Mouse (Mus musculus): ENCODE results near the gene Gast. TPM values are rescaled to one million over a fixed set of nuclear protein-coding genes. Genes with fewer than 3 reads are reported as not detected.
A peak's percentile ranks its signal among the peaks of the same experiment; 100 is the strongest.
"Not testable (repeated sequence)": the region's sequence is repeated elsewhere in the genome, so short reads cannot be mapped to it uniquely, and the experiment has no call there.

The Gast gene
- polyA plus RNA-seq, 1 experiment from 2014 or later: not detected

DNA sequence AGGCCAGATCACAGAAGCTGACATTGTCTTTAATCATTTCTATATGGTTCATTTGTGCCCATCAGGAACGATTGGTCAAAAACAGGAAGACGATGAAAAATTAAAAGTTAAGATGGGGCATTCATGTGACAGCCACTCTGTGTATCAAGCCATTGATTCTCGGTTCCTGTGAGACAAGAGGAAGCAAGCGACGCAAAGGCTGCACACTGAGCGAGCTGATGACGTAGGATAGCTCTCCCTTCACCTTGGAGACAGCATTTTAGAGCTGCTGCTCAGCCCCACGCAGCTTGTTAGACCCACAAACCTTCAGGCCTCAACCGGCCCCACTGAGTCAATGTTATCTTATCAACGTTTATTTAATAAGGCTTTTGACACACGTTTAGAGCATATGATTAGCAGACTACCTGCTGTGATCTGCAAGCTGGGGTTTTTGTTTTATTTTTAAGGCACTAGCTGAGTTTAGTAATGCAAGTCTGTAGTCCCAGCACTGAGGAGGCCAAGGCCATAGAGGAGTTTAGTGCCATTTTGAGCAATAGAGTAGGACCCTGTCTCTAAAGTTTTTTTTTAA lies 9.1 kb upstream of the Gast start:
- Histone ChIP-seq H3K4me1 (ENCODE audit: control insufficient read depth, insufficient read depth, low read length) (no peaks in the 10 kb centered on the region; the same call in 1 of the 2 replicates), H3K36me3 (ENCODE audit: control insufficient read depth, insufficient read depth, low read length) (peaks cover 18% of the 10 kb centered on the region), H3K9me3 (ENCODE audit: control insufficient read depth, low read length) (no peaks in the 10 kb centered on the region), H3K4me2 (replicated peaks; ENCODE audit: low read depth, low read length) (no peak overlapping the region), H3K27me3 (ENCODE audit: control insufficient read depth, insufficient read depth, low read length) (no peaks in the 10 kb centered on the region), H3K27ac (ENCODE audit: low read depth, low read length) (no peak overlapping the region), H3K9ac (ENCODE audit: low read depth, low read length) (no peak overlapping the region), H3K4me3 (ENCODE audit: low read length) (no peak overlapping the region)
- 86% methylated on average over 11 of the region's 11 CpGs for WGBS
- no peak for ATAC-seq (ENCODE audit: low FRiP score, low TSS enrichment)

DNA sequence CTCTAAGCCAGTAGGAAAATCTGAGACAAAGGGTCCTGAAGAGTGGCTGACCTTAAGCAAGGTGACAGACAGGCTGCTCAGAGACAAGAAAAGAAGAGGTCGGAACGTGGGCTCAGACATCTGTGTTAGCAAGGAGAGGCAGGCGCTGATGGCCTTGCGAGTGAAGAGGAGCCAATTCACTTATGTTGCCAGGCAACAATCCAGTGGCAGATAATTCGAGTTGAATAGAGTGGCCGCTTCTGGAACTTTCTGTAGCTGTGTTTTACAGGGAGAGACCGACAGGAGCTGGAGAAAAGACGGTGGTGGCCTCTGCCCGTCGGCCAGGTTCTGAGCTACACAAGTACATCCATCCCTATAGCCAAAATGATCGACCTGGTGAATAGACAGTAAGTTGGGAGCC lies 6.9 kb upstream of the Gast start:
- WGBS: 83% methylated on average over 11 of the region's 11 CpGs
- ATAC-seq (ENCODE audit: low FRiP score, low TSS enrichment): no peak
- H3K27ac ChIP-seq (ENCODE audit: low read depth, low read length): no peak overlapping the region
- H3K9ac ChIP-seq (ENCODE audit: low read depth, low read length): no peak overlapping the region
- H3K36me3 ChIP-seq (ENCODE audit: control insufficient read depth, insufficient read depth, low read length): peaks cover 4% of the 10 kb centered on the region
- no peaks in the 10 kb centered on the region for H3K9me3 ChIP-seq (ENCODE audit: control insufficient read depth, low read length)
- no peaks in the 10 kb centered on the region for H3K4me1 ChIP-seq (ENCODE audit: control insufficient read depth, insufficient read depth, low read length)
- H3K4me3 ChIP-seq (ENCODE audit: low read length): no peak overlapping the region
- no peak overlapping the region for H3K4me2 ChIP-seq (replicated peaks; ENCODE audit: low read depth, low read length)
- no peaks in the 10 kb centered on the region for H3K27me3 ChIP-seq (ENCODE audit: control insufficient read depth, insufficient read depth, low read length)

GRCm38 (mm10) chr11:100327761-100328160 lies 6.4 kb upstream of the Gast start:
- no peak for ATAC-seq (ENCODE audit: low FRiP score, low TSS enrichment)
- no peaks in the 10 kb centered on the region for H3K4me1 ChIP-seq (ENCODE audit: control insufficient read depth, insufficient read depth, low read length)
- no peaks in the 10 kb centered on the region for H3K36me3 ChIP-seq (ENCODE audit: control insufficient read depth, insufficient read depth, low read length)
- H3K4me3 ChIP-seq (ENCODE audit: low read length): no peak overlapping the region
- H3K27ac ChIP-seq (ENCODE audit: low read depth, low read length): no peak overlapping the region
- H3K9ac ChIP-seq (ENCODE audit: low read depth, low read length): no peak overlapping the region
- WGBS: 86% methylated on average over 6 of the region's 6 CpGs
- H3K27me3 ChIP-seq (ENCODE audit: control insufficient read depth, insufficient read depth, low read length): no peaks in the 10 kb centered on the region
- no peak overlapping the region for H3K4me2 ChIP-seq (replicated peaks; ENCODE audit: low read depth, low read length)
- H3K9me3 ChIP-seq (ENCODE audit: control insufficient read depth, low read length): no peaks in the 10 kb centered on the region

- H3K27me3 ChIP-seq (ENCODE audit: control insufficient read depth, insufficient read depth, low read length): no peaks in the 10 kb centered on the region
- H3K4me1 ChIP-seq (ENCODE audit: control insufficient read depth, insufficient read depth, low read length): no peaks in the 10 kb centered on the region
- H3K36me3 ChIP-seq (ENCODE audit: control insufficient read depth, insufficient read depth, low read length): no peaks in the 10 kb centered on the region
- H3K4me2 ChIP-seq (replicated peaks; ENCODE audit: low read depth, low read length): no peak overlapping the region; the same call in 1 of the 2 replicates
- ATAC-seq (ENCODE audit: low FRiP score, low TSS enrichment): no peak
- no peak overlapping the region for H3K9ac ChIP-seq (ENCODE audit: low read depth, low read length)
- 41% methylated on average over 16 of the region's 16 CpGs for WGBS
- H3K4me3 ChIP-seq (ENCODE audit: low read length): no peak overlapping the region
- no peaks in the 10 kb centered on the region for H3K9me3 ChIP-seq (ENCODE audit: control insufficient read depth, low read length)
- no peak overlapping the region for H3K27ac ChIP-seq (ENCODE audit: low read depth, low read length)
Measured at GRCm38 (mm10) chr11:100330235-100330634, 4.0 kb upstream of the Gast start.

DNA sequence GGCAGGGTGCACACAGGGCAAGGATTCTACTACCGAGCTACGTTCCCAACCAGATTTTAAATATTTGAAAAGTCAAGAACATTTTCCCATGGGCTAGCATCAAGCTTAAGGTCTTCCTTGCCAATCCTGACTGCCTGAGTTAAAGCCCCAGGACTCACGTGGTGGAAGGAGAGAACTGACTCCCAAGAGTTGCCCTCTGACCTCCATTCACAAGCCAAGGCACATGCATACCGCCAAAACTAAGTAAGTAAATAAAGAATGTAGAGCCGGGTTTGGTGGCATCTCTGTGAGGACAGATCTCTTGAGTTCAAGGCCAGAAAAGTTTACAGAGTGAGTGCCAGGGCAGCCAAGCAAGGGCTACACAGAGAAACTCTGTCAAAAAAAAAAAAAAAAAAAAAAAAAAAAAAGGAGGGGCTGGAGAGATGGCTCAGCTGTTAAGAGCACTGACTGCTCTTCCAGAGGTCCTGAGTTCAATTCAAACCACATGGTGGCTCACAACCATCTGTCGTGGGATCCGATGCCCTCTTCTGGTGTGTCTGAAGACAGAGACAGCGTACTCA lies 3.3 kb upstream of the Gast start:
- H3K4me1 ChIP-seq (ENCODE audit: control insufficient read depth, insufficient read depth, low read length); ATAC-seq (ENCODE audit: low FRiP score, low TSS enrichment); H3K4me2 ChIP-seq (replicated peaks; ENCODE audit: low read depth, low read length); H3K27ac ChIP-seq (ENCODE audit: low read depth, low read length); H3K4me3 ChIP-seq (ENCODE audit: low read length); H3K9me3 ChIP-seq (ENCODE audit: control insufficient read depth, low read length); H3K27me3 ChIP-seq (ENCODE audit: control insufficient read depth, insufficient read depth, low read length); H3K36me3 ChIP-seq (ENCODE audit: control insufficient read depth, insufficient read depth, low read length); H3K9ac ChIP-seq (ENCODE audit: low read depth, low read length): not testable (repeated sequence)
- 54% methylated on average over 8 of the region's 8 CpGs for WGBS

DNA sequence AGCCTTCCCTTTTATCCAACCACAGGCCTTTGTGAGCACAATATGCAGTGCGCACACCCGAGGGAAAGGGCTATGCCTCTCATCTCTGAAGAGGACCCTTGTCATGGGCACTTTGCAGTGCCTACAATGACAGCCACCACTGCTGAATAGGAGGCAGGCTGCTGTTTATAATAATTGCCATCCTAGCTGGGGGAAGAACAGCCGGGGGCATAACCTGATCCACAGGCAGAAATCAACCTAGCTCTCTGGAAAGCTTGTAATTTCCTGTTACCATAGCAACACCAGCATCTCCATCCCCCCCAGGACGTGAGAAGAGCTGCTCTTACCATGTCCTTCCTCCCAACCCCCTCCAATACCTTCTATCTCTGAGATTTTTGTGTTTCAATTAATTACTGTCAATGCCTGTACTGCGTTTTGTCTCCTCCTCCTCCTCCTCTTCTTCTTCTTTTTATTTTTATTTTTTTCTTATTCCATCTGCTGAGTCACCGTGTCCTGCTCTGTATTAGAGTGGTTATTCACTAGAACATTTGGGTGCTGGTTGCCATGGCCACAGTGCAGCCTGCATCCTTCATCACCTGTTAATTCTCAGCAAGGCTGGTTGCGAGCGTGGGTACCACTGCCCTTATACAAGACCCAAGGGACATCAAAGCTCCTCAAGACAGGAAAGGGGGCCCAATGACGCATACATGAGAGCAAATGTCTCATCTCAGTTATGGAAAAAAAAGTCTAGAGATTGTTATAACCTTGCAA lies 1.3 kb upstream of the Gast start:
- Histone ChIP-seq H3K27me3 (ENCODE audit: control insufficient read depth, insufficient read depth, low read length) (no peaks in the 10 kb centered on the region), H3K9me3 (ENCODE audit: control insufficient read depth, low read length) (no peaks in the 10 kb centered on the region), H3K4me2 (replicated peaks; ENCODE audit: low read depth, low read length) (no peak overlapping the region), H3K27ac (ENCODE audit: low read depth, low read length) (no peak overlapping the region), H3K36me3 (ENCODE audit: control insufficient read depth, insufficient read depth, low read length) (no peaks in the 10 kb centered on the region), H3K4me3 (ENCODE audit: low read length) (no peak overlapping the region), H3K4me1 (ENCODE audit: control insufficient read depth, insufficient read depth, low read length) (no peaks in the 10 kb centered on the region), H3K9ac (ENCODE audit: low read depth, low read length) (no peak overlapping the region)
- WGBS: 72% methylated on average over 9 of the region's 9 CpGs
- 0 out of 2 replicates have a peak, but pooled peaks have one; percentile 37 for ATAC-seq (ENCODE audit: low FRiP score, low TSS enrichment)

- no peaks in the 10 kb centered on the region for H3K36me3 ChIP-seq (ENCODE audit: control insufficient read depth, insufficient read depth, low read length)
- H3K27me3 ChIP-seq (ENCODE audit: control insufficient read depth, insufficient read depth, low read length): no peaks in the 10 kb centered on the region
- no peak overlapping the region for H3K9ac ChIP-seq (ENCODE audit: low read depth, low read length)
- H3K4me2 ChIP-seq (replicated peaks; ENCODE audit: low read depth, low read length): no peak overlapping the region
- no peaks in the 10 kb centered on the region for H3K9me3 ChIP-seq (ENCODE audit: control insufficient read depth, low read length)
- peak; percentile 52; the same call in 1 of the 2 replicates for ATAC-seq (ENCODE audit: low FRiP score, low TSS enrichment)
- 53% methylated on average over 3 of the region's 3 CpGs for WGBS
- H3K4me3 ChIP-seq (ENCODE audit: low read length): no peak overlapping the region
- H3K27ac ChIP-seq (ENCODE audit: low read depth, low read length): no peak overlapping the region
- H3K4me1 ChIP-seq (ENCODE audit: control insufficient read depth, insufficient read depth, low read length): no peaks in the 10 kb centered on the region
Measured at GRCm38 (mm10) chr11:100335731-100336130, 1.5 kb downstream of the Gast start.

DNA sequence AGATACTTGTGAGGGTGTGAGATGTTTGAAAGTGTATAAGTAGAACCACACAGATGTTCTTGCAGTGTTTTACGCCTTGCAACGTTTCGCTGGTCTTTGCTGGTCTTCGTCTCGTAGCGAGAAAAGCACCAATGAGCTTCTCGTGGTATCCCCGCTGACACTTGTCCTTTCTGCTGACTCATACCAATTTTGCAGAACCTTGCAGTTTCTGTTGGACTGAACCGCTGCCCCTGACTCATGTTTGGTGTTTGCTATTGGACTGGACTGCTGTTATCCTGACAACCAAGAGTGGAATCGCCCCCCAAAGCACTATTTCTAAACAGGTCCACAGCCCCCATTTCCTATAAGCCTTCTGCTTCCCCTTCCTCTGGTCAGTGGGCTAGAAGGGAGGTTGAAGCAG lies 10.1 kb downstream of the Gast start:
- Histone ChIP-seq H3K4me3 (ENCODE audit: low read length) (no peak overlapping the region), H3K27me3 (ENCODE audit: control insufficient read depth, insufficient read depth, low read length) (no peaks in the 10 kb centered on the region), H3K36me3 (ENCODE audit: control insufficient read depth, insufficient read depth, low read length) (no peaks in the 10 kb centered on the region), H3K9me3 (ENCODE audit: control insufficient read depth, low read length) (no peaks in the 10 kb centered on the region), H3K27ac (ENCODE audit: low read depth, low read length) (no peak overlapping the region), H3K4me2 (replicated peaks; ENCODE audit: low read depth, low read length) (no peak overlapping the region), H3K9ac (ENCODE audit: low read depth, low read length) (no peak overlapping the region), H3K4me1 (ENCODE audit: control insufficient read depth, insufficient read depth, low read length) (no peaks in the 10 kb centered on the region)
- no peak for ATAC-seq (ENCODE audit: low FRiP score, low TSS enrichment)
- WGBS: 93% methylated on average over 10 of the region's 10 CpGs

All from kidney, embryonic 14.5 days (tissue).